Mouse (Mus musculus) olfactory bulb, adult 2 months (tissue): ENCODE data around the gene Bend6. TPM values are rescaled to one million over a fixed set of nuclear protein-coding genes. Genes with fewer than 3 reads are reported as not detected.

Experiments
- H3K27ac ChIP-seq: fragments of 200-500 bp; 2 replicates; pipeline ENCODE4 v1.5.1; 2012; ENCODE audit warnings: low read depth, low read length; ENCODE audit not compliant: insufficient read depth
- H3K4me1 ChIP-seq: fragments of 200-500 bp; 2 replicates; pipeline ENCODE4 v1.6.1; 2012; ENCODE audit warnings: low read length; ENCODE audit not compliant: control insufficient read depth, insufficient read depth
- H3K4me3 ChIP-seq: fragments of 200-500 bp; 2 replicates; pipeline ENCODE4 v1.5.1; 2012; ENCODE audit warnings: mild to moderate bottlenecking, low read depth, low read length, moderate library complexity; ENCODE audit not compliant: insufficient read depth
- CTCF ChIP-seq: fragments of 200-500 bp; IDR thresholded peaks from 2 replicates; pipeline ENCODE4 v1.5.1; 2012; ENCODE audit warnings: low read depth, mild to moderate bottlenecking, low read length, moderate library complexity; ENCODE audit not compliant: insufficient read depth
- POLR2A ChIP-seq: fragments of 200-500 bp; IDR thresholded peaks from 2 replicates; pipeline ENCODE4 v1.6.1; 2012; ENCODE audit warnings: mild to moderate bottlenecking, low read depth, low read length, moderate library complexity; ENCODE audit not compliant: insufficient read depth
- WGBS: fragments of 180-500 bp; shearing (Covaris S2); methylation state at CpG from one replicate; pipeline ENCODE4 v1.1.7; 2018; 5-methylcytosine and 5-hydroxymethylcytosine counted together
- polyA plus RNA-seq: library from polyadenylated mRNA; stranded (reverse); fragments of >200 nt; gene quantifications from 2 replicates; pipeline ENCODE4 v1.2.4, GENCODE M21; 2012; ENCODE audit warnings: low replicate concordance; ENCODE audit not compliant: missing spikeins, insufficient read depth, insufficient read length

The Bend6 gene
- polyA plus RNA-seq, 1 experiment, result not detected

DNA sequence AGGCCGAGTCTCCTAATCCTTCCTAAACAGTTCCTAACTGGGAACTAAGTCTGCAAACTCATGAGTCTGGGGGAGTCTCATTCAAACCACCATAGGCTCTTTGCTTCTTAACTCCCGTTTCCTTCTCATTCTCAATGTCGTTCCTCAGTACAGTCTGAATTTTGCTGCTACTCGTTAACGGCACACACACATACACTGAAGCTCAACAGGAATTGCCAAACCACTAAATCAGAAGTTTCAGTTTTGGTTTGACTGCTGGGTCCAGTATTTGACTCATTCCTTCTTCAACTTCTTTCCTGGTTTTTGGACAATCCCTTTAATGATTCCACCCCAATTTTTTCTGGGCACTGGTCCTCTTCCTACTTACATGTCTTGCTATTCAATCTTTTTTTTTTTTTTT, 8.9 kb upstream of the Bend6 start:
- TF ChIP-seq POLR2A (no peak), CTCF (no peak)
- no peaks in the 10 kb centered on the region for H3K4me1 ChIP-seq
- no peak overlapping the region for H3K4me3 ChIP-seq
- no peak overlapping the region for H3K27ac ChIP-seq
- 91% methylated on average over 5 of the region's 5 CpGs for WGBS

DNA sequence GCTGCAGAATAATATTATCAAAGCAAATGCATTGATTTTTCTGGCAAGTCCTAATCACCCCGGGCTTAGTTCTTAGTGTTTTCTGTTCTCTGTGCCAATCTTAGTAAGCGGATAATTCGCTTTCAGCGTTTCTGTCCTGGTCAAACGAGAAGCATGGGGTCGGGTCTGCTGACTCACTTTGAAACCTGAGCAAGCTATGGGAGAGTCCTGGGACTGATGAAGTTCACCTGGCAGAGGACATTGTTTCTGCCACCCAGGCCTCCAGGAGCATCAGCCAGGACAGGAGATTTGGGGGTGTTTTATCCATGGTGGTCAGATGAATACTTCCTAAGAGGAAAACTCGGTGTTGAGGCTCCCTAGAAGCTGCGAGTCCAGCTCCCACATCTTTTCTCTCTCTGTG, 4.0 kb upstream of the Bend6 start:
- H3K27ac ChIP-seq, result no peak overlapping the region
- TF ChIP-seq POLR2A, result no peak
- no peak for TF ChIP-seq CTCF
- H3K4me1 ChIP-seq, result peaks cover 3% of the 10 kb centered on the region
- H3K4me3 ChIP-seq, result no peak overlapping the region
- WGBS, result 75% methylated on average over 8 of the region's 8 CpGs

DNA sequence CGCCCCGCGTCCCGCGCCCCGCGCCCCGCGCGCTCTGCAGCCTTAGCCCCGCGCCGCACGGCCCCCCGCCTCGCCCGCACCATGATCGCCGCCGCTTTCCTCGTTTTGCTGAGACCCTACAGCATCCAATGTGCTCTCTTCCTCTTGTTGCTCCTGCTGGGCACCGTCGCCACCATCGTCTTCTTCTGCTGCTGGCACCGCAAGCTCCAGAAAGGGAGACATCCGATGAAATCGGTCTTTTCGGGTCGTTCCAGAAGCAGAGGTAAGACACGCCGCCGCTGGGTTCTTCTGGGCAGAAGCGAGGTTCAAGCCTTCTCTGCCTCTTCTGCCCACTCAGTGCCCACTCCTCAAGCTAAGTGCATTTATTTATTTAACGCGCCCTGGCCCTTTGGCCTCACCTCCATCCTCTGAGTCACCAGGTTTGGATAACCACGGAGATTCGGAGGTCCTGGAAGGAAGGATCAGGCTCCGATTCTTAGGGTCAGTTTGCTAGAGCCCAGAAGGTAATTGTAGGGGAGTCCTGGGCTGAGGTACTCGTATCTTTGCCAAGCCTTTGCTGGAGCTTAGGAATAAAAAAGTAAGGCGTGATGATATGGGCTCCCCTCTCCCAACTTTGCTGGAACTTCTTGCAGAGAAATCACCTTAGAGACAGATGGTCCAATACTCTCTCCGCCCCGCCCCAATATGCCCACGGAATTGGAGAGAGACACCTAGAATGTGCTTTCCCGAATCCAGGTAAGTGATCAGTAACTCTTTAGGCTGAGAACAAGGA, 761 bp upstream of the Bend6 start, which contains the start of gene Dst:
Gene Dst, plus strand, starts transcription at position 35 of the 772 bp plus-strand sequence.
- H3K4me1 ChIP-seq, result peaks cover 8% of the 10 kb centered on the region
- 4% methylated on average over 43 of the region's 44 CpGs for WGBS
- TF ChIP-seq POLR2A (no peak), CTCF (no peak)
- H3K27ac ChIP-seq, result peak within 1 kb of the TSS; percentile 45; the same call in 1 of the 2 replicates
- peak within 1 kb of the TSS; percentile 98 for H3K4me3 ChIP-seq

DNA sequence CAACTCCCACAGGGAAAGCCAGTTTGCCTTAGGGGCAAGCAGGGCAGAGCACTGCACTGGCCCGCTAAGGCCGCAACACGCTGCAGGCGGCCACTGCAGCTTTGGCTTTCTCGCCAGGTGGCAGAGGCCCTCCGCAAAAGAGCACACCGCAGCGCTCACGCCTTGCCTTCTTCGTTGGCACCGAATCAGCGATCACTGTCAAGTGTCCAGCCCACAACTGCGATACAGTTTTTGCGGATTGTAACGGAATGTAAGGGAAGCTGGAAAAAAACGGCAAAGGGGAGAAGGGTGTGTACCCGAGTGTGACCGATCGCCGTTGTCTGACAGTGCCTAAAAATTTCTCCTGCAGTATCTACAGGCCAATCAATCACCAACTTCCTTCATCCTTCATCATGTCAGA, 689 bp downstream of the Bend6 start:
- Histone ChIP-seq H3K4me1 (peaks cover 8% of the 10 kb centered on the region), H3K4me3 (peak overlapping the region; percentile 98), H3K27ac (no peak overlapping the region; the same call in 1 of the 2 replicates)
- WGBS, result 11% methylated on average over 20 of the region's 20 CpGs
- TF ChIP-seq CTCF (no peak), POLR2A (no peak)

DNA sequence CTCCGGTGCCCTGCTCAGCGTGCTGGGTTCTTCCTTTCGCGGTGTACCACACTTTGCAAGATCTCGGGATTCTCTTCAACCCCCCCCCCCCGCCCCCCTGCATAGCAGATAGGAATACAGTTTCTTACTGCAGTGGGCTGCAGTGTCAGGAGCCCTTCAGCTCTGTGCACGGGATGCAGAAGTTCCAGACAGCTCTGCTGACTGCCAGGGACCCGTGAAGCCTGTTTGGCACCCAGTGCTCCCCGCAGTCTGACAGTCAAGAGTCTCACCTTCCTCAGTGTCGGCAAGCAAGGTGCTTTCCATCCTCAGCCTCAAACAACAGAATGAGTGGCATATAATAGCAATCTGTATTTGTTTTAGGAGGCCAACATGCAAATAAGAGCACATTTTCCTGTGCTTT, 1.4 kb downstream of the Bend6 start:
- WGBS, result 43% methylated on average over 10 of the region's 10 CpGs
- Histone ChIP-seq H3K4me3 (0 out of 2 replicates have a peak overlapping the region, but pooled peaks have one; percentile 11), H3K4me1 (peaks cover 8% of the 10 kb centered on the region), H3K27ac (no peak overlapping the region)
- TF ChIP-seq CTCF (no peak), POLR2A (no peak)

DNA sequence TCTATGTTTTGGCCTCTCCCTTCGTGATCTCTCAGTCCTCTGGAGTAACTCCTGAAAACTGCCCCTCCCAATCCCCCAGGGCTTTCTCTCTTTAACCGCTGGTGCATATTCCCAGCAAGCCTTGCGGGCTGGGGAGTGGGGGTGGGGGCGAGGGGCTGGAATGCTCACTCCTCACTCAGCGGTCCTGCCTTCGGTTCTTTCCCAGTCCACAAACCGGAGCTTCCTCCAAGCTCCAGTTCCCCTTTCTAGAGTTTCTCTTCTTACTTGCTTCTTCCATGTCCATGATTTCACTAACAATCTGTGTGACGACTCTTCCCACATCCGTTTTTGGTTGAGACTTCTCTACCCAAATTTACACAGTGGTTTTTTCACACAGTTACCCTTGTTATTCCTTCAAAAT, 4.0 kb downstream of the Bend6 start:
- TF ChIP-seq CTCF (no peak), POLR2A (no peak)
- WGBS, result 44% methylated on average over 9 of the region's 9 CpGs
- Histone ChIP-seq H3K4me3 (no peak overlapping the region), H3K4me1 (peaks cover 8% of the 10 kb centered on the region), H3K27ac (no peak overlapping the region)

DNA sequence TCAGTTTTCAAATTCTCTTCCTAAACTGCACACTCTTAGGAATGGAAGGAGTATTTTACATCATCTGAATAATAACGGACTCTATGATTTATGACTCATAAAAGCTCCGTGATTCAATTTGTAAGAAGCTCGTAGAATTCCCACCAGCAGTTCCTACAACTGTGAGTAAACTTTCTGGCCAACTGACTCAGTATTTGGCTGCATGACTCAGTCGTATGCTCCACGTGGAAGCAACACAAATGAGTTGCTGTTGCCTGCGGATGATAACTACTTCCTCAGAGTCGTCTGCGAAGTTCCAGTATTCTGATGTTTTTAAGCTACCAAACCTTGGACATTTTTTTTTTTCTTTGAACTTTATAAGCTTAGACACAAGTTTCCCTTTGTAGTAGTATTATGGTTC, 7.4 kb downstream of the Bend6 start:
- H3K4me3 ChIP-seq, result no peak overlapping the region
- TF ChIP-seq POLR2A, result no peak
- TF ChIP-seq CTCF, result no peak
- 42% methylated on average over 8 of the region's 8 CpGs for WGBS
- no peaks in the 10 kb centered on the region for H3K4me1 ChIP-seq
- no peak overlapping the region for H3K27ac ChIP-seq

DNA sequence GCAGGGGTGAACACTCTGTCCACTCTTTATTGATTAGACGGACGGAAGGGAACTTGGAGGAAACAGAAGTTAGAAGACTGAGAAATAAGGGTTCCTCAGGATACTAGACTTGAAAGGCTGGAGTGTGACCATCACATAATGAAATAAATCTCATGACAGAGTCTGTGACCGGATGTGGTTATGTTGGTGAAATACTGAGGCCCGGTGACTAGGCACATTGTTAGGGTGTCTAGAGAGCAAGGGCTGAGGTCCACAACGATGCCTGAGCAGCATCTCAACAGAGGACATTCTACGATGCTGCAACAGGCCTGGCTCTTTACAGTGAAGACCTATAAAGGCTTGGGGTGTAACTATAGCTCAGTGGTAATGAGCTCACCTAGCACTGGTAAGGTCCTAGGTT, 9.2 kb downstream of the Bend6 start:
- WGBS, result 96% methylated on average over 6 of the region's 6 CpGs
- H3K27ac ChIP-seq, result no peak overlapping the region

DNA sequence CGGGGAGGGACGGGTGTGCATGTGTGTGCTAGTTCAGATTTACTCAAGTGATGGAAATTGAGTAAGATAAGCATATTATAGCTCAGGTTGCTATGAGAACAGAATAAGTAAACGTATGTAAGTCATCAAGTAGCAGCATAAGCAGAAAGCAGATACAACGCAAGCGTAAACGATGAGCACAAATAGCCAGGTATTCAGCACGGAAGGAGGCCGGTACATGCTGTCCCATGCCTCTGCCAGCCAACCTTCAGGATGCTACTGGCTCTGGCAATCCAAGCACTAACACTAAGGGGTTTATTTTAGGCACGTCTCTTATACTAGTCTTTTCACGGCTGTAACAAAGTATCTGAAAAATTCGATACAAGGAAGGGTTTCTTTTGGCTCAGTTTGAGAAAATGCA, 10.2 kb downstream of the Bend6 start:
- Histone ChIP-seq H3K4me1 (no peaks in the 10 kb centered on the region), H3K4me3 (no peak overlapping the region), H3K27ac (no peak overlapping the region)
- WGBS, result 91% methylated on average over 11 of the region's 11 CpGs
- TF ChIP-seq CTCF (no peak), POLR2A (no peak)

More for the DNA sequence above, 9.2 kb downstream of the Bend6 start:
- H3K4me1 ChIP-seq, result no peaks in the 10 kb centered on the region
- no peak for TF ChIP-seq POLR2A
- TF ChIP-seq CTCF, result no peak
- H3K4me3 ChIP-seq, result no peak overlapping the region
